Mouse (Mus musculus) gastrocnemius, adult 2 months (tissue): ENCODE measurements around the gene Gper1. TPM values are rescaled to one million over a fixed set of nuclear protein-coding genes. Genes with fewer than 3 reads are reported as not detected.
A peak's percentile ranks its signal among the peaks of the same experiment; 100 is the strongest.
"Not testable (repeated sequence)": the region's sequence is repeated elsewhere in the genome, so short reads cannot be mapped to it uniquely, and the experiment has no call there.

Experiments
- DNase-seq: peaks from one replicate; pipeline ENCODE4 v3.0.0; 2022
- H3K27ac ChIP-seq: fragments of 200-600 bp; 2 replicates; pipeline ENCODE4 v1.8.1; 2022; ENCODE audit warnings: mild to moderate bottlenecking
- H3K4me3 ChIP-seq: fragments of 200-600 bp; 2 replicates; pipeline ENCODE4 v1.8.1; 2022; ENCODE audit warnings: mild to moderate bottlenecking, moderate library complexity
- CTCF ChIP-seq: fragments of 200-600 bp; IDR thresholded peaks from 2 replicates; pipeline ENCODE4 v1.8.1; 2022; ENCODE audit warnings: antibody characterized with exemption, mild to moderate bottlenecking, moderate library complexity
- intact Hi-C: fragments of 180-260 bp; cut with DNase I; formaldehyde crosslinking; loops from one replicate; pipeline ENCODE4 v1.15.1; 2025
- total RNA-seq, 2 experiments: library from RNA; stranded (reverse); gene quantifications; 2 replicates each; pipeline ENCODE4 v1.2.3; 2021

Gper1 gene
- total RNA-seq, 2 experiments from 2014 or later: 1.3 to 2.7 TPM

- no peak for TF ChIP-seq CTCF
- peak overlapping the region; percentile 95 for H3K4me3 ChIP-seq
- no peak for DNase-seq
- H3K27ac ChIP-seq: peak overlapping the region; percentile 100
- intact Hi-C loops: no loop called here
Observed at GRCm38 (mm10) chr5:139383234-139383633, 39.7 kb upstream of the Gper1 start.

GRCm38 (mm10) chr5:139384531-139384930 is 38.4 kb upstream of the Gper1 start:
- intact Hi-C loops: no loop called here
- H3K4me3 ChIP-seq: peak overlapping the region; percentile 51
- H3K27ac ChIP-seq: peak overlapping the region; percentile 100
- no peak for TF ChIP-seq CTCF
- peak; percentile 89 for DNase-seq

- Histone ChIP-seq H3K4me3 (peak overlapping the region; percentile 51), H3K27ac (peak overlapping the region; percentile 100)
- DNase-seq: no peak
- TF ChIP-seq CTCF: no peak
- intact Hi-C loops: no loop called here
Observed at GRCm38 (mm10) chr5:139386047-139386446, 36.9 kb upstream of the Gper1 start.

GRCm38 (mm10) chr5:139387329-139388194 is 35.4 kb upstream of the Gper1 start:
- peak overlapping the region; percentile 60 for H3K4me3 ChIP-seq
- H3K27ac ChIP-seq: peak overlapping the region; percentile 94
- peak; percentile 46 for DNase-seq
- intact Hi-C loops: no loop called here
- TF ChIP-seq CTCF: no peak

GRCm38 (mm10) chr5:139388195-139388570 is 34.8 kb upstream of the Gper1 start:
- peak; percentile 27 for DNase-seq
- Histone ChIP-seq H3K27ac (peak overlapping the region; percentile 94), H3K4me3 (peak overlapping the region; percentile 60)
- no peak for TF ChIP-seq CTCF
- intact Hi-C loops: no loop called here

- peak; percentile 72 for DNase-seq
- TF ChIP-seq CTCF: no peak
- intact Hi-C loops: no loop called here
- Histone ChIP-seq H3K4me3 (peak overlapping the region; percentile 60), H3K27ac (peak overlapping the region; percentile 94)
Observed at GRCm38 (mm10) chr5:139388694-139389675, 34.0 kb upstream of the Gper1 start.

- intact Hi-C loops: no loop called here
- H3K4me3 ChIP-seq: peak overlapping the region; percentile 60
- peak overlapping the region; percentile 94 for H3K27ac ChIP-seq
- DNase-seq: peak; percentile 90
- TF ChIP-seq CTCF: no peak
Observed at GRCm38 (mm10) chr5:139389676-139390061, 33.3 kb upstream of the Gper1 start.

- H3K4me3 ChIP-seq: peak overlapping the region; percentile 60
- peak overlapping the region; percentile 94 for H3K27ac ChIP-seq
- DNase-seq, intact Hi-C loops: not testable (repeated sequence)
Observed at GRCm38 (mm10) chr5:139390324-139391119, 32.4 kb upstream of the Gper1 start.

GRCm38 (mm10) chr5:139391309-139391990 is 31.5 kb upstream of the Gper1 start:
- Histone ChIP-seq H3K27ac (peak overlapping the region; percentile 94), H3K4me3 (peak overlapping the region; percentile 60)
- no peak for TF ChIP-seq CTCF
- DNase-seq: peak; percentile 58
- intact Hi-C loops: no loop called here

GRCm38 (mm10) chr5:139392219-139393196 is 30.4 kb upstream of the Gper1 start:
- intact Hi-C loops: no loop called here
- TF ChIP-seq CTCF: no peak
- Histone ChIP-seq H3K4me3 (peak overlapping the region; percentile 60), H3K27ac (peak overlapping the region; percentile 94)
- peak; percentile 46 for DNase-seq
